Mouse (Mus musculus) neural tube, embryonic 11.5 days (tissue): ENCODE data around the gene Dspp. TPM values are rescaled to one million over a fixed set of nuclear protein-coding genes. Genes with fewer than 3 reads are reported as not detected.

Experiments
- ATAC-seq: fragments of 200-750 bp; cut with Nextera tagmentation; 2 replicates; pipeline ENCODE4 v1.8.0; 2017; ENCODE audit warnings: moderate number of reproducible peaks, mild to moderate bottlenecking, moderate TSS enrichment, moderate library complexity; ENCODE audit not compliant: insufficient read depth, low FRiP score, low TSS enrichment
- DNase-seq: peaks from one replicate; pipeline ENCODE4 v3.0.0-alpha.2; 2015; ENCODE audit warnings: low spot score
- H3K27ac ChIP-seq: fragments of 300-500 bp; sonication (generic); 2 replicates; pipeline ENCODE4 v1.5.1; 2014; ENCODE audit warnings: low read depth, mild to moderate bottlenecking, low read length
- H3K27me3 ChIP-seq: fragments of 300-500 bp; sonication (generic); 2 replicates; pipeline ENCODE4 v1.6.1; 2014; ENCODE audit warnings: mild to moderate bottlenecking, low read length, mixed read lengths; ENCODE audit not compliant: control insufficient read depth, insufficient read depth
- H3K36me3 ChIP-seq: fragments of 300-500 bp; sonication (generic); 2 replicates; pipeline ENCODE4 v1.6.1; 2014; ENCODE audit warnings: mild to moderate bottlenecking, low read length, moderate library complexity, mixed read lengths; ENCODE audit not compliant: control insufficient read depth, insufficient read depth
- H3K4me1 ChIP-seq: fragments of 300-500 bp; sonication (generic); 2 replicates; pipeline ENCODE4 v1.6.1; 2014; ENCODE audit warnings: low read length, mixed read lengths; ENCODE audit not compliant: control insufficient read depth, insufficient read depth
- H3K4me2 ChIP-seq: fragments of 300-500 bp; sonication (generic); 2 replicates; pipeline ENCODE4 v1.6.1; 2014; ENCODE audit warnings: low read depth, mild to moderate bottlenecking, moderate library complexity
- H3K4me3 ChIP-seq: fragments of 300-500 bp; sonication (generic); 2 replicates; pipeline ENCODE4 v1.5.1; 2014; ENCODE audit warnings: low read depth, low read length
- H3K9ac ChIP-seq: fragments of 300-500 bp; sonication (generic); 2 replicates; pipeline ENCODE4 v1.6.1; 2014; ENCODE audit warnings: mild to moderate bottlenecking, low read length
- H3K9me3 ChIP-seq: fragments of 300-500 bp; sonication (generic); 2 replicates; pipeline ENCODE4 v1.6.1; 2016; ENCODE audit warnings: low read length; ENCODE audit not compliant: control insufficient read depth
- WGBS: fragments of 180-500 bp; shearing (Covaris S2); extraction: QIAGEN DNeasy Blood & Tissue Kit; methylation state at CpG from one replicate; pipeline ENCODE4 v1.1.7; 2014; 5-methylcytosine and 5-hydroxymethylcytosine counted together
- polyA plus RNA-seq: library from polyadenylated mRNA; unstranded; fragments of >200 nt; fragmentation: Nextera tagmentation; extraction: Ambion mirVana; gene quantifications from 2 replicates; pipeline ENCODE4 v1.2.1, GENCODE M21; 2014

Gene Dspp
- polyA plus RNA-seq, 1 experiment from 2014 or later = not detected

DNA sequence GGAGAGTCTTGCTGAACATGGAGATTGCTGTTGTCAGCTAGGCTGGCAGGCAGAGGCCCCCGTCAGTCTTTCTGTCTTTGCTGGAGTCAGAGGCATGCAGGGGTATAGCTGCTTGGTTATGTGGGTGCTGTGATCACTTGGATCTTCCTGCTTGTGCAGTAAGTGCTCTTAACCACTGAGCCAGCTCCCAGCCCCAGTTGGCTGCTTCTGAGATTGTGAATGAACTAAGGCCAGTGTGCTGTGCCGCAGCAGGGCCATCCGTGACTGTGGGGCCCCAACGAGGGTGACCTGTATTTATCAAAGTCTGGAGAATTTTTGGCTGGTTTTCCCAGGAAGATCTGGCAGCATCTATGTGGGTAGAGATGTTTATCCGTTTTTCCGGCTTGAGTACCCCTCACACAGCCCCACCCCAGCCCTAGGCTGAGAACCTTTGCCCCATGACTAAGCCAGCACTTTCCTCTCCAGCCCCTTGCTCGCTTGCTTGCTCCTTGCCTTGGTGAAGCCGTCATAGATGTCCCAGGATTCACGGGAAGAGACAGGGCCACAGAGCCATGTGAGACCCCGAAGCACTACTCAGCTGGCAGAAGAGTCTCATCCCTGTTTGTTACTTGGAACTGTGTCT is 32.5 kb upstream of the Dspp start:
- ATAC-seq = no peak
- 77% methylated on average over 10 of the region's 10 CpGs for WGBS
- DNase-seq = no peak
- H3K27me3 ChIP-seq = no peaks in the 10 kb centered on the region
- H3K27ac ChIP-seq = no peak overlapping the region
- H3K9ac ChIP-seq = no peak overlapping the region
- H3K4me1 ChIP-seq = no peaks in the 10 kb centered on the region
- H3K4me2 ChIP-seq = no peak overlapping the region
- no peaks in the 10 kb centered on the region for H3K9me3 ChIP-seq
- no peak overlapping the region for H3K4me3 ChIP-seq
- no peaks in the 10 kb centered on the region for H3K36me3 ChIP-seq

DNA sequence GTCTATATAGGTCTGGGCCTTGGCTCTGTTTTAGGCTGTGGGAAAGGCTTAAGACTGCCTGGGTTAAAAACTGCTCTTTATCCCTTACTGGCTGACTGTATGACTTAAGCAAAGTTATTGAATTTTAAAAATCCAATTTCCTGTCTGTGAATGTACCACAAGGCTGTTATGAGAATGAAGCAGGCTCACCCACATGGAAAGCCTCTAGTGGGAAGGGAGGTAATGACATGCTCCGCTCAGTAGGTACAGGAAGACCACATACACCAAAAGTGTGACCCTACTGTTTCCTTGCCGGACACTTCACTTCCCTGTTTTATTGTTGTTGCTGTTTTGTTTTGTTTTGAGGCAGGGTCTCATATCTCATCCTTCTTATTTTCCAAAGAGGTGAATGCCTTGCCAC is 29.4 kb upstream of the Dspp start:
- DNase-seq (no peak), ATAC-seq (no peak)
- no peak overlapping the region for H3K9ac ChIP-seq
- no peak overlapping the region for H3K4me3 ChIP-seq
- no peaks in the 10 kb centered on the region for H3K36me3 ChIP-seq
- no peaks in the 10 kb centered on the region for H3K4me1 ChIP-seq
- H3K4me2 ChIP-seq = no peak overlapping the region
- WGBS = 82% methylated on average over 2 of the region's 2 CpGs
- no peak overlapping the region for H3K27ac ChIP-seq
- no peaks in the 10 kb centered on the region for H3K9me3 ChIP-seq
- H3K27me3 ChIP-seq = no peaks in the 10 kb centered on the region

DNA sequence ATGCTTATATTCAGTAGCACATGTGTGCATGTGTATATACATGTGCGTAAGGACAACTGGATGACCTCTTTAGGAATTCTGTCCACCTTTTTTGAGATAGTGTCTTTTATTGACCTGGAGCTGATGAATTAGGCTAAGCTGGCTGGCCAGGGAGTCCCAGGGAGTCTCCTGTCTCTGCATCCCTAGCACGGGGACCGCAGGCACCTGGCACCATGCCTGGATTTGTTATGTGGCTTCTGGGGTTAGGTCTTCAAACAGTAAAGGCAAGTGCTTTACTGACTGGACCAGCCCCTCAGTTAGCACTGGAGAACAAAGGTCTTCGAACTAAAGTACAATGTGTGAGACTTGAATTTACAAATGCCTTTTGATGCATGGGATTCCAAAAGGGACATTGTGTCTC is 26.5 kb upstream of the Dspp start:
- 80% methylated on average over 4 of the region's 4 CpGs for WGBS
- no peak overlapping the region for H3K4me3 ChIP-seq

DNA sequence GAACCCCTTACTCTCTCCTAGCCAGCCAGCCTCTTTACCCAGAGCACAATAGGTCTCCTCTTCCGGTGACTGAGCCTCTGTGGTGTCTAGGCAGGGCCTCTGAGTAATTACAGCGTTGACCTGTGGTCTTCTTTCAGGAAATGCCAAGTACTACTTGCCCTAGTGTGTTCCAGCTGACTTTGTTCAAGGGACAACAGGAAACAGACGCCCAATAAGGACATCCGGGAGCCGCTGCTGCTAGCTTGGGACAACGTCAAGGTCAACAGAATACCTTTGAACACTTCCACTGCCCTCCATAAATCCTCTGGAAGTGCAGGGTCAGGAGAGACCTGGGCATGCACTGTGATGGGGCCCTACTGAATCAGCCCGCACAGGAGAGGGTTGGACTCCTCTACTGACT is 21.2 kb upstream of the Dspp start:
- 68% methylated on average over 7 of the region's 7 CpGs for WGBS
- H3K4me1 ChIP-seq = no peaks in the 10 kb centered on the region

More for the DNA sequence above, 26.5 kb upstream of the Dspp start:
- Histone ChIP-seq H3K27ac (no peak overlapping the region), H3K9ac (no peak overlapping the region), H3K36me3 (no peaks in the 10 kb centered on the region), H3K9me3 (no peaks in the 10 kb centered on the region), H3K4me2 (no peak overlapping the region), H3K4me1 (no peaks in the 10 kb centered on the region), H3K27me3 (no peaks in the 10 kb centered on the region)
- no peak for ATAC-seq
- no peak for DNase-seq

DNA sequence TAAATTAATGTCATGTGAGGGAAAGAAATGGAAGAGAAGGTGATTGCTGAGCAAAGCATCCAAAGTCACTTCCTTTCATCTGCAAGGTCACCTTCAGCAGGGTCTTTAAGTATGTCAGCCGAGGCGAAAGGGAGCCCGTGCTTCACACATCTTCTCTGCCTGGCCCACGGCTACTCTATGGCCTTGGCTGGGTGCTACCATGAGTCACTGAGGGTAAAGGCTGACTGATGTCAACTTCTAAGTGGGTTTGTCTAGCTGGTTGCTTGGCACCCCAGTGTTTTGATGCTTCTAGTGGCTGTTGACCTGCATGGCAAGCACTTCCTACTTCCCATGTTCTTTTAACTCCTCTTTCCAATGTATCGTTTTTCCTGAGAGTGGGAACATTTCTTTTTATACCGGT is 20.3 kb upstream of the Dspp start:
- no peak overlapping the region for H3K9ac ChIP-seq
- ATAC-seq (no peak), DNase-seq (no peak)
- no peak overlapping the region for H3K4me2 ChIP-seq
- H3K27ac ChIP-seq = no peak overlapping the region
- no peaks in the 10 kb centered on the region for H3K4me1 ChIP-seq
- no peaks in the 10 kb centered on the region for H3K9me3 ChIP-seq
- H3K4me3 ChIP-seq = no peak overlapping the region
- WGBS = 93% methylated on average over 6 of the region's 6 CpGs
- no peaks in the 10 kb centered on the region for H3K27me3 ChIP-seq
- no peaks in the 10 kb centered on the region for H3K36me3 ChIP-seq

More for the DNA sequence above, 21.2 kb upstream of the Dspp start:
- Histone ChIP-seq H3K9me3 (no peaks in the 10 kb centered on the region), H3K36me3 (no peaks in the 10 kb centered on the region), H3K27me3 (no peaks in the 10 kb centered on the region), H3K4me2 (no peak overlapping the region), H3K27ac (0 out of 2 replicates have a peak overlapping the region, but pooled peaks have one; percentile 14), H3K4me3 (no peak overlapping the region), H3K9ac (no peak overlapping the region)
- DNase-seq (no peak), ATAC-seq (no peak)

DNA sequence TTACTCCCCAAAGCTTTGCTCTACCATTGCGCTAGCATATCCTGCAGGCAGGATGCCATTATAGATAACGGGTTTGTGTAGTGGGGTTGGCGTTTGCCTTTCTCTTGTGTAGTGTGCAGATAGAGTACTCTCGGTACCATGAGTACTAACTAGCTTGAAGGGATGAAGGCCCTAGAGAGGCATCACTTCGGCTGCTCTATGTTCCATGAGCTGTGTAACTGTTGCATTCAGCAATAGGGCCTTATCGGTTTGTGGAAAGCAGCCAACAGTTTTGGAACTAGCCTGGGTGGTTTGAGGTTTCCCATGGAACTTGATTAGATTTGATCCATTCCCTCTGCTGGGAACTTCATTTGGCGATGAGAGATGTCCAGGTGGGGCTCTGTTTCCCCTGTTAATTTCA is 12.8 kb upstream of the Dspp start:
- 97% methylated on average over 7 of the region's 7 CpGs for WGBS
- H3K9ac ChIP-seq = no peak overlapping the region
- no peaks in the 10 kb centered on the region for H3K27me3 ChIP-seq
- no peak overlapping the region for H3K4me2 ChIP-seq
- no peak overlapping the region for H3K27ac ChIP-seq
- no peak overlapping the region for H3K4me3 ChIP-seq
- DNase-seq = no peak
- ATAC-seq = no peak
- no peaks in the 10 kb centered on the region for H3K4me1 ChIP-seq
- H3K9me3 ChIP-seq = no peaks in the 10 kb centered on the region
- H3K36me3 ChIP-seq = no peaks in the 10 kb centered on the region

DNA sequence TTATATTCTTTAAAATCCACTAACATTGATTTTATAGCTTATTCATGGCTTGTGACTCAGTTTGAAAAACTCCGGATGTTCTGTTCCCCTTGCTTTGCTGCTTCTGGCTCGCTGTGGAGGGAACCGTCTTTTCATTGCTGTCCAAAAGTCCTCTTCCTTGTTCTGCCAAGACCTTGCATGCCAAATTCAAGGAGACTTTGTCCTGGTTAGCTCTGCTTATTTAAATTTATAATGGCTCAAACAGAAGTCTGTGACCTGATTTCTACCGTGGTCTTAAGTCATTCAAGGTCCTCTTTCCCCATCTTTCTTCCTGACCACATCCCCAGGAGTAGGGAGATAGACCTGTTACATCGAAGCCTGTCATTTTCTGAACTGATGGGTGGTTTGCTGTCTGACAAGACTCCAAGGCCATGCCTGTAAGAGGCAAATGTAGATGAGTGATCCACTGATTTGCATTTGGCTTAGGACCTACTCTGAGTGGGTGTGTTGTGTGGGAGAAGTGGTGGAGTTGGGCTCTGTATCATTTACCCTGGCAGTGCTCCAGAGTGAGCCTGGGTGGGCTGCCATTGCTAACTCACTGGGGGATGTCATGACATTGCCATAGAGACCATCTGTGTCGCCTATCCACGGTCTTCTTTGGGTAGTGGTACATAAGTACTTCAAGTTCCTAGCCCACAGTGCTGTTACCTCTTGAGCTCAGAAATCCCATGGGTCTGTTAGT is 12.0 kb upstream of the Dspp start:
- H3K36me3 ChIP-seq = no peaks in the 10 kb centered on the region
- DNase-seq = no peak
- no peaks in the 10 kb centered on the region for H3K4me1 ChIP-seq
- H3K4me3 ChIP-seq = no peak overlapping the region
- no peaks in the 10 kb centered on the region for H3K27me3 ChIP-seq
- H3K9me3 ChIP-seq = no peaks in the 10 kb centered on the region
- no peak overlapping the region for H3K9ac ChIP-seq
- ATAC-seq = no peak
- WGBS = 85% methylated on average over 7 of the region's 7 CpGs
- no peak overlapping the region for H3K27ac ChIP-seq
- no peak overlapping the region for H3K4me2 ChIP-seq

DNA sequence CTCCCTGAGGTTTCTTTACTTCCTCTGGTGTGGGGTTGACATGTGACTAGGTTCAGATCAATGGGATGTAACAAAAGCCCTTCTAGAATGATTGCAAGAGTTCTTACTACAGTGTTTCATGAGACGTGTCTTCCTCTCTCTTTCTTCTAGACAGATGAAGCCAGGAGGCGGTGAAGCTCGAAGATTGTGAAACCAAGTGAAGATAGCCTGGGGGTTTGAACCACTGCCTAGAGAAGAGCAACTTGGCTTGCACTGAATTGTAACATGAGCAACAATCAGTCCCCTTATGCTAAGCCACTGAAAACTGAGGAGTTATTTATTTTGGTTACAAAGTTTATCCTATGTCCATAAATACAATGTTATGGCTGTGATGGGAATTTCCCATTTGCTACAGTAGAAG is 9.9 kb upstream of the Dspp start:
- Histone ChIP-seq H3K36me3 (no peaks in the 10 kb centered on the region), H3K4me3 (no peak overlapping the region), H3K27me3 (no peaks in the 10 kb centered on the region), H3K9me3 (no peaks in the 10 kb centered on the region), H3K27ac (no peak overlapping the region), H3K4me1 (no peaks in the 10 kb centered on the region), H3K4me2 (no peak overlapping the region), H3K9ac (no peak overlapping the region)
- DNase-seq (no peak), ATAC-seq (no peak)
- 78% methylated on average over 3 of the region's 3 CpGs for WGBS

DNA sequence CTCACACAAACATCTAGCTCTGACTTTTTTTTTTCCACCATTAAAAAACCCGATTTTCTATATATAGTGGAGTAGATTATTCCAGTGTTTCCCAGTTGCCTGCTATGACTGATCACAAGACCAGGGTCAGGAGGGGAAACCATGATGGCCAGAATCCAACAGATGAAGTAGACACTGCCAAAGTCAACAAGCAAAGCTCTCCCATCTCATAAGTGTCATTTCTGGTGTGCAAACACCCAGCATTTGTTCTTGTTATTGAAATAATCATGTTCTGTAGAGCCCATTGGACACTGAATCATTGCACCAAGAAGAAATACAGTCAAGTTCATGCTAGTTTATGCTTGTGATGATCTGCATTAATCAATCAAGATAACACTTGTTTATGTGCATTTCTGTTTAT is 9.1 kb upstream of the Dspp start:
- H3K27ac ChIP-seq = no peak overlapping the region
- DNase-seq = no peak
- no peak overlapping the region for H3K4me3 ChIP-seq
- no peak for ATAC-seq
- no peaks in the 10 kb centered on the region for H3K27me3 ChIP-seq
- H3K36me3 ChIP-seq = no peaks in the 10 kb centered on the region
- no peak overlapping the region for H3K9ac ChIP-seq
- no peak overlapping the region for H3K4me2 ChIP-seq
- no peaks in the 10 kb centered on the region for H3K9me3 ChIP-seq
- H3K4me1 ChIP-seq = no peaks in the 10 kb centered on the region
- 92% methylated on average over 1 of the region's 1 CpGs for WGBS
